Mouse (Mus musculus): Measurements from ENCODE around the gene Vars.
"Not testable (repeated sequence)": the region's sequence is repeated elsewhere in the genome, so short reads cannot be mapped to it uniquely, and the experiment has no call there.

The Vars gene

DNA sequence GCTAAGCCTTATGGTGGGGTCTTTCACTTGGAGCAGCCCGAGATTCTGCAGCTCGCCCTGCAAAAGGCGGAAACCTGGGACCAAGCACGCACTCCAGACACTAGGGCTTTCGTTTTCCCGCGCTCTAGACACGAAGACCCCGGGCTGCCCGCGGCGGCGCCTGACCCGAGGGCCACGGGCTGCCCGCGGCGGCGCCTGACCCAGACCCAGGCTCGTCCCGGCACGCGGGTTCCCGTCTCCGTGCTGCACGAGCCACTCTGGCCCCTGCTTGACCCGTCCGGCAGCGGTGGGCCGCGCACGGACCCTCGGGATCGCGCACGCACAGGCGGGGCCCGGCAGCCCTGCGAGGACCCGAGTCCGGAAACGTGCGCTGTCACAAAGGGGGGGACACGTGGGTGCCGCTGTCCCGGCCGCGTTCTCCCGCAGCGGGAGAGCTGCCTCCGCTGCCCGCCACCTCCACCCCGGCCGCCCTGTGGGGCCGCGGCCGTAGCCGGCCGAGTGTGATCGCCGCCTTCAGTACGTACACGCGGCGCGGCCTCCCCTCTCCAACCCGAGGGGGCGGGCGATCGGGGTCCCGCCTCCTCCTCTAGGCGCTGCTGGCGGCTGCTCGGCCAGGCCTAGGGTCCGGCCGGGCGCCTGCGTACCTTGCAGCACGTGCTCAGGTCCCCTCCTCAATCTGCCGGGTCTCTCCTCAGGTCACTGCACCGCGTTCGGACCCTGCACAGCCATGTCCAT, at the start of gene Vars:
TSS of gene Vars (plus strand) at position 271 of the 735 bp plus-strand sequence.
- peak; percentile 81 for DNase-seq

DNA sequence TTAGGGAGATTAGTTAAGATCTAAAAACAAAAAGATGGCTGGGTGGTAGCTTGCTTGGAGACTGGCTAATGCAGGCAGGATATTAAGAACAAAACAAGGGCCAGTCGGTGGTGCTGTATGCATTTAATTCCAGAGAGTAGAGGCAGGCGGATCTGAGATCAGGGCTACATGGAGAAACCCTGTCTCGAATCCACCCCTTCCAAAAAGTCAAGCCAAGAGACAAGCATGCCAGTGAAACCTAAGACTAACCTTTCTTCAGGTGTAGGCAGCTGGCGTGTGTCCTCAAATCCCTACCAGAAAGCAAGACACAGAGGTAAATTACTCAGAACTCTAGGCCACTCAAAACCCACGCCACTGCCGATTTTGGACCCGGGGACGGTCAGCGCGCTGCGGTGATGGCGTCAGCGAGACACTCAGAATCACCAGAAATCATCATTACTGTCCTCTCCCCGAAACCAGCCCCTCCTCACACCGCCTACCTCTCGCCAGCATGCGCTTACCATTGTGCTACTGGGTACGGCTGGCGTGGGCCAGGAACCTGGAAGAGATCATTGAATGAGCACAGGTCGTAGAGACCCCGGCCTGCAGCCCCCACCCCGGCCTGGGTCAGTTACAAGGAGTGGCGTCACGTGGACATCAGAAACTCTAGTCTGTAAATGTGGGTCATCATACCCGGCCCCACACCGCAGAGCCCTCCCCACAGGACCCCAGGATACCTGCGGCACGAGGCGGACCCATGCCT, 49.0 kb upstream of the Vars start:
- peak; percentile 80 for DNase-seq

GRCm38 (mm10) chr17:34952378-34953040, 48.3 kb upstream of the Vars start:
- peak; percentile 79 for DNase-seq

DNA sequence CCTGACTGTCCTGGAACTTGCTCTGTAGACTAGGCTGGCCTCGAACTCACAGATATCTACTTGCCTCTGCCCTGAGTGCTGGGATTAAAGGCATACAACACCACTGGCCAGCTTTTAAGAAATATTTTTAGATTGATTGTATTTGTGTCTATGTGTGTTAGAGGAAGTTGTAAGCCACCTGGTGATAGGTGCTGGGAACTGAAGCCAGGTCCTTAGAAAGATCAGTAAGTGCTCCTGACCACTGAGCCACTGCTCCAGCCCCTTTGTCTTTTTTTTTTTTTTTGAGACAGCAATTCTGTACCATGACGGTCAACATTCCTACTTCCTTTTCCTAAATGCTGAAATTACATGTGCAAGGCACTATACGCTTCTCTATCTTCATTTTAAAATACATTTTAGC, 47.5 kb upstream of the Vars start:
- no peak for DNase-seq

- no peak for DNase-seq
Measured at GRCm38 (mm10) chr17:34953904-34954303, 46.9 kb upstream of the Vars start.

DNA sequence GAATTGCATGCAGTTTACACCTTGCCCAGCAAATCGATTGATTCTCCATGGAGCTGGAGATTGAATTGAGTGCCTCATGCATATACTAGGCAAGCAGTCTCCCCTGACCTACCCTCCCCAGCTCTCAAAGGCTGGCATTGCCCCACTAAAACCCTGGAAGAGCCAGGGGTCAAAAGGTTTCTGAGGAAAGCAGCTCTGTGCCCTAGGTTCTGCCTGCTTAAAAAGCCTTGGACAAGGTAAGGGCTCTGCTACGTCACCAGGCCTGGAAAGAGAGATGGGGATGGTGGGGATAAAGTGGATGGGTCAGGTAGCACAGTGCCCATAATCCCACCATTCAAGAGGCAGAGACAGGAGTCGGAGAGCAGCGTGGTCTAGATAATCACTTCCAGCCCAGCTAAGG, 46.0 kb upstream of the Vars start:
- DNase-seq, result no peak

GRCm38 (mm10) chr17:34955884-34956283, 44.9 kb upstream of the Vars start:
- DNase-seq, result no peak

- DNase-seq, result no peak
Measured at GRCm38 (mm10) chr17:34956340-34956739, 44.4 kb upstream of the Vars start.

GRCm38 (mm10) chr17:34957291-34957690, 43.5 kb upstream of the Vars start:
- DNase-seq, result not testable (repeated sequence)

DNA sequence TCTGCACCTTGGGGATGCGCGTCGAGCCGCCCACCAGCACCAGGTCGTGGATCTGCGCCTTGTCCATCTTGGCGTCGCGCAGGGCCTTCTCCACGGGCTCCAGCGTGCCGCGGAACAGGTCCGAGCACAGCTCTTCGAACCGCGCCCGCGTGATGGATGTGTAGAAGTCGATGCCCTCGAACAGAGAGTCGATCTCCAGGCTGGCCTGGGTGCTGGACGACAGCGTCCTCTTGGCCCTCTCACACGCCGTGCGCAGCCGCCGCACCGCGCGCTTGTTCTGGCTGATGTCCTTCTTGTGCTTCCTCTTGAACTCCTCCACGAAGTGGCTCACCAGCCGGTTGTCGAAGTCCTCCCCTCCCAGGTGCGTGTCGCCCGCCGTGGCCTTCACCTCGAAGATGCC, 42.8 kb upstream of the Vars start:
- not testable (repeated sequence) for DNase-seq

DNA sequence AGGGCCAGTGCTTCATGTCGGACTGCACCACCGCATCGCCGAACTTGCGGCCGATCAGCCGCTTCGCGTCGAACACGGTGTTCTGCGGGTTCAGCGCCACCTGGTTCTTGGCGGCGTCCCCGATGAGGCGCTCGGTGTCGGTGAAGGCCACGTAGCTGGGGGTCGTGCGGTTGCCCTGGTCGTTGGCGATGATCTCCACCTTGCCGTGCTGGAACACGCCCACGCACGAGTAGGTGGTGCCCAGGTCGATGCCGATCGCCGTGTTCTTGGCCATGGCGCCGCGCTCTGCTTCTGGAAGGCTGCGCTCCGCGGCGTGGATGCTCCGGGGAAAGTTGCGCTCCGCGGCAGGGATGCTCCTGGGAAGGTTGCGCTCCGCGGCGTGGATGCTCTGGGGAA, 42.1 kb upstream of the Vars start:
- DNase-seq, result not testable (repeated sequence)

GRCm38 (mm10) chr17:34959130-34959778, 41.5 kb upstream of the Vars start, which contains the start of gene Hspa1b:
Gene Hspa1b, minus strand, starts transcription at chr17:34959238.
- DNase-seq, result peak; percentile 82

GRCm38 (mm10) chr17:34959881-34960515, 40.8 kb upstream of the Vars start:
- DNase-seq, result no peak

DNA sequence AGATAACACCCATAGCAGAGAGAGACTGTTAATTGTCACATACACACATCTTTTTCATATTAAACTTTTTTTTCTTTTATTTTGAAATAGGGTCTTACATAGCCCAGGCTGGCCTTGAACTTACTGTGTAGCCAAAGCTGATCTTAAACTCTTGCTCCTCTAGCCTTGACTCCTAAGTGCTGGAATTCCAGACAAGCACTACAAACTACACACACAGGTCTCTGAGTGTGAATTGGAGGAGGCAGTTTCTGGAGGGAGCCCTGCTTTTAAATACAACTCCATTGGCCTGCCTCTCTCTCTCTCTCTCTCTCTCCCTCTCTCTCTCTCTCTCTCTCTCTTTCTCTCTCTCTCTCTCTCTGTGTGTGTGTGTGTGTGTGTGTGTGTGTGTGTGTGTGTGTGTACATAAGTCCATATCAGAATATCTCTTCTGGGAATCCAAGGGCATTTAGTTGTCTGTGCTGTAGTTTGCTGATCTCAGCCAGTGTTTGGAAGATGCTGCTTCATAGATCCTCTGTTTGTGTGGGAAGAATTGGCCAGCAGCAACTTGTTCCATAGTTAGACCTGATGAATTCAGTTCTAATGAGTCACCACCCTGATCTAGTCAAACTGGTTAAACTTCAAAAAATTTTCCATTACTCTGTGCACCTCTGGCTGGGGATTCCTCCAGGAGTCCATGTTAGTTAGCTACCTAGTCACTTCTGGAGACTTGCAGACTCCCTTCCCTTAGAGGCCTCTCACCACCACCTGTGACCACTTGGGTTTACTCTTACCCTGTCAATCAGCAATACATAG, 39.9 kb upstream of the Vars start:
- no peak for DNase-seq

- DNase-seq, result no peak
Measured at GRCm38 (mm10) chr17:34962125-34962524, 38.7 kb upstream of the Vars start.

- DNase-seq, result no peak
Measured at GRCm38 (mm10) chr17:34962841-34963240, 37.9 kb upstream of the Vars start.

- DNase-seq, result no peak
Measured at GRCm38 (mm10) chr17:34964640-34965049, 36.1 kb upstream of the Vars start.

DNA sequence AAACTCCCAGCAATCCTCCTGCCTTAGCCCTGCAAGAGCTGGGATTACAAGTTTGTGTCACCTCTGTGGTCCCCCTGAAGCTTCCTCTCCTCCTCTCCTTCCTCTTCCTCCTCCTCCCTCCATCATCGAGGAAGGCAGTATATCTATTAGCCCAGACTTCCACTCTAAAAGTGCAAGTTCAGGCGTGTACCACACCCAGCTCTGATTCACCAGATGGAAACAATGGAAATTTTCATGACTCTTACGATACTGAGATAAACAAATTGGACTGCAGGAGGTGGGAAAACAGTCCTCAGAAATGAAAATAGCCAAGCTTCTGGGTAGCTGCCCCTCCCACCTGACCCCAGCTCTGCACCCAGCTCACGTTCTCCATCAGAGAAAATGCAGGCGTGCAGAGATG, 35.2 kb upstream of the Vars start:
- DNase-seq, result no peak

- not testable (repeated sequence) for DNase-seq
Measured at GRCm38 (mm10) chr17:34969822-34970221, 31.0 kb upstream of the Vars start, which contains the start of gene Gm20481. Gene Gm20481, plus strand, starts transcription at chr17:34969912.

DNA sequence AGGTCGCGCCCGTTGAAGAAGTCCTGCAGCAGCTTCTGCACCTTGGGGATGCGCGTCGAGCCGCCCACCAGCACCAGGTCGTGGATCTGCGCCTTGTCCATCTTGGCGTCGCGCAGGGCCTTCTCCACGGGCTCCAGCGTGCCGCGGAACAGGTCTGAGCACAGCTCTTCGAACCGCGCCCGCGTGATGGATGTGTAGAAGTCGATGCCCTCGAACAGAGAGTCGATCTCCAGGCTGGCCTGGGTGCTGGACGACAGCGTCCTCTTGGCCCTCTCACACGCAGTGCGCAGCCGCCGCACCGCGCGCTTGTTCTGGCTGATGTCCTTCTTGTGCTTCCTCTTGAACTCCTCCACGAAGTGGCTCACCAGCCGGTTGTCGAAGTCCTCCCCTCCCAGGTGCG, 29.9 kb upstream of the Vars start:
- DNase-seq, result not testable (repeated sequence)

GRCm38 (mm10) chr17:34971694-34972068, 29.1 kb upstream of the Vars start:
- DNase-seq, result not testable (repeated sequence)
